Mouse (Mus musculus): ENCODE data around the gene Gm20671. TPM values are rescaled to one million over a fixed set of nuclear protein-coding genes. Genes with fewer than 3 reads are reported as not detected.
"Not testable (repeated sequence)": the region's sequence is repeated elsewhere in the genome, so short reads cannot be mapped to it uniquely, and the experiment has no call there.

Gene Gm20671
- polyA plus RNA-seq, 1 experiment from 2014 or later = not detected

DNA sequence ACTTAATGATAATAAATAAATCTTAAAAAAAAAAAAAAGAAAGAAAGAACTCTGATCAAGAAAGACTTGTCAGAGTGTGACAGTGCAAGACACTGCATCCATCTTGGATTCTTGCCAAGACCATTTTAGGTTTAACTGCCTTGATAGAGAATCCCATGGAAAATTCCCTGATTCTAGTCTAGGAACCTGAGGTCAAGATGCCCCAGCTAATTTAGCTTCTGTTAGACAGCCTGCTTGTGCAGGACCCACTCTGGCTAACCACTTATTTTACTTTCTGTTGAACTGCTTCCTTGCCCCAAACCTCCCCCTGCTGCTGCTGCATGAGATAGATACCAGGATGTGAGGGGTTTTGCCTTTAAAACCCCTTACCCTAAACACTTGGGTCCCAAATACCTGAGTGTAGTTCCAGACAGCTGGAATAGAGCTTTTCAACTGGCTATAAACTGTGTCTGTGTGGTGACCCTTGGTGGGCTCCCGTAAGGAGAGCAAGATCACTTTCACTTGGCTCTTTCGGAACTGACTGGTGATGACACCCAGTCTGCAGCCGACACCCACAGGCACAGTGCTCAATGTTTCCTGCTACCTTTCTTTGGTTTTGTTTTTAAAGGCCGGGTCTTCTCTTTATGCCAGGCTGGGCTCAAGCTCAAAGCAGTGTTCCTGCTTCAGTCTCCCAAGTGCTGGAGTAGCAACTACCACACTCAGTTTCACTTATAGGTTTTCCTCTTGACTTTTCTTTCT lies 59.1 kb downstream of the Gm20671 start:
- H3K9ac ChIP-seq (ENCODE audit: low read length) = no peak overlapping the region
- H3K27ac ChIP-seq (ENCODE audit: low read length) = no peak overlapping the region
- H3K27me3 ChIP-seq (ENCODE audit: control insufficient read depth, insufficient read depth, low read length) = no peaks in the 10 kb centered on the region
- H3K36me3 ChIP-seq (ENCODE audit: control insufficient read depth, insufficient read depth, low read length) = peaks cover 2% of the 10 kb centered on the region; the same call in 1 of the 2 replicates
- no peaks in the 10 kb centered on the region for H3K4me1 ChIP-seq (ENCODE audit: control insufficient read depth, insufficient read depth, low read length)
- WGBS = 86% methylated on average over 4 of the region's 4 CpGs
- H3K4me3 ChIP-seq (replicated peaks; ENCODE audit: low read length) = no peak overlapping the region
- no peak for ATAC-seq (ENCODE audit: insufficient read depth, low FRiP score)
- no peak overlapping the region for H3K4me2 ChIP-seq (ENCODE audit: low read depth, low read length)
- H3K9me3 ChIP-seq (replicated peaks; ENCODE audit: control insufficient read depth, low read length) = no peaks in the 10 kb centered on the region

DNA sequence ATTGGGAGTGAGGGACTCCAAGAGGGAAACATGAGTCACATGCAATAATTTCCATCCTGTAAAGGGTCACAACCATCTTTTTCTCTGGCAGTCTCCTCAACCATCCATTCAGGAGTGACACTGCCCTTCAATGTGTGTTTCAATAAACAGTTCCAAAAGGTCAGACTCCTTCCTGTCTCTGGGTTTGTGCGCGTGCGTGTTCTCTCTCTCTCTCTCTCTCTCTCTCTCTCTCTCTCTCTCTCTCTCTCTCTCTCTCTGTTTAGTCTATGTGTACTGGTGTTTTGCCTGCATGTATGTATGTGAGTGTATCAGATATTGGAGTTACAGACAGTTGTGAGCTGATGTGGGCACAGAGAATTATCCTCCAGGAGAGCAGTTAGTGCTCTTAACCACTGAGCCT lies 59.9 kb downstream of the Gm20671 start:
- 47% methylated on average over 3 of the region's 3 CpGs for WGBS
- H3K9ac ChIP-seq (ENCODE audit: low read length) = no peak overlapping the region

DNA sequence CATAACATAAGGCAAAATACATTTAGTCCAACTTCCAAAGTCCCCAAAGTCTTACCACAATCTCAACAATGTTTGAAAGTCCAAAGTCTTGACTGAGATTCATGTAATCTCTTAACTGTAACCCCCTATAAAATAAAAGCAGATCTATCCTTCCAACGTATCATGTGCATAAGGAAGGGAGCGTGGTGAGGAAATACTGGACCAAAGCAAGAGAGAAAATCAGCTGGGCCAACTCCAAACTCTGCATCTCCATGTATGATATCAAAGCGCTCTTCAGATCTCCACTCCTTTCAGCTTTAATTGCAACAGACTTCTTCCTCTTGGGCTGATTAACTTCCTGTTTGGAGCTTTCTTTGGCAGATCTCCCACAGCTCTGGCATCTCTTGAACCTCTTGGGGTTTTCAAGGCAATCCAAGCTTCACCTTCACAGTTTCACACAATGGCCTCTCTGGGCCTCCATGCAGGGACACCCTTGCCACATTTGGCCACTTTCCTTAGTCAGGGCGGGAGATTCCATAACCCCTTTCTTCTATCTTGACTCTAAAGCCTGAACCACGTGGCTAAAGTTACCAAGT lies 65.3 kb downstream of the Gm20671 start:
- no peak overlapping the region for H3K4me3 ChIP-seq (replicated peaks; ENCODE audit: low read length)
- no peak overlapping the region for H3K4me2 ChIP-seq (ENCODE audit: low read depth, low read length)
- H3K27ac ChIP-seq (ENCODE audit: low read length) = no peak overlapping the region
- ATAC-seq (ENCODE audit: insufficient read depth, low FRiP score) = no peak
- H3K4me1 ChIP-seq (ENCODE audit: control insufficient read depth, insufficient read depth, low read length) = no peaks in the 10 kb centered on the region
- no peaks in the 10 kb centered on the region for H3K9me3 ChIP-seq (replicated peaks; ENCODE audit: control insufficient read depth, low read length)
- H3K9ac ChIP-seq (ENCODE audit: low read length) = no peak overlapping the region
- H3K27me3 ChIP-seq (ENCODE audit: control insufficient read depth, insufficient read depth, low read length) = no peaks in the 10 kb centered on the region
- WGBS = 87% methylated on average over 5 of the region's 5 CpGs
- H3K36me3 ChIP-seq (ENCODE audit: control insufficient read depth, insufficient read depth, low read length) = no peaks in the 10 kb centered on the region

More for the DNA sequence above, 59.9 kb downstream of the Gm20671 start:
- no peaks in the 10 kb centered on the region for H3K9me3 ChIP-seq (replicated peaks; ENCODE audit: control insufficient read depth, low read length)
- ATAC-seq (ENCODE audit: insufficient read depth, low FRiP score) = no peak
- no peak overlapping the region for H3K27ac ChIP-seq (ENCODE audit: low read length)
- H3K4me1 ChIP-seq (ENCODE audit: control insufficient read depth, insufficient read depth, low read length) = no peaks in the 10 kb centered on the region
- no peak overlapping the region for H3K4me2 ChIP-seq (ENCODE audit: low read depth, low read length)
- no peak overlapping the region for H3K4me3 ChIP-seq (replicated peaks; ENCODE audit: low read length)
- no peaks in the 10 kb centered on the region for H3K36me3 ChIP-seq (ENCODE audit: control insufficient read depth, insufficient read depth, low read length)
- no peaks in the 10 kb centered on the region for H3K27me3 ChIP-seq (ENCODE audit: control insufficient read depth, insufficient read depth, low read length)

DNA sequence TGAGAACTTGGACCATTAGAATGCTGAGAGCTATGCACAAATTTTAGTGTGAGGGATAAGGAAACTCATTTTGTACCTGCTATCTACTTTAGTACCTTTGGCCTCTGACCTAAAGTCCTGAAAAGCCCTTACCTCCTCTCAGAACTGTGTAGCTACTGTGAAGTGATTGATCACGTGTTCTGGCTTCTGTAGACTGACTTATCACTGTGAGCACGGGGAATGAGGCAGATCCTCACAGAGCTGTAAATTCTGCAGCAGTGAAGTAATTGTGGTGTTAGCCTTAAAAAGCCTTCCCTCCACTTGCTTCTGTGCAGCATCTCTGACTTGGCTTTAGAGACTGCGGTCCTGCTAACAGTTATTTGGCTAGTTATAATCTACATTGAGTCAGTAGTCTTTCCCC lies 66.1 kb downstream of the Gm20671 start:
- no peak overlapping the region for H3K4me2 ChIP-seq (ENCODE audit: low read depth, low read length)
- no peaks in the 10 kb centered on the region for H3K27me3 ChIP-seq (ENCODE audit: control insufficient read depth, insufficient read depth, low read length)
- H3K27ac ChIP-seq (ENCODE audit: low read length) = no peak overlapping the region
- H3K9ac ChIP-seq (ENCODE audit: low read length) = no peak overlapping the region
- H3K4me3 ChIP-seq (replicated peaks; ENCODE audit: low read length) = no peak overlapping the region
- no peaks in the 10 kb centered on the region for H3K9me3 ChIP-seq (replicated peaks; ENCODE audit: control insufficient read depth, low read length)
- ATAC-seq (ENCODE audit: insufficient read depth, low FRiP score) = no peak
- H3K4me1 ChIP-seq (ENCODE audit: control insufficient read depth, insufficient read depth, low read length) = no peaks in the 10 kb centered on the region
- WGBS = 63% methylated on average over 3 of the region's 3 CpGs
- no peaks in the 10 kb centered on the region for H3K36me3 ChIP-seq (ENCODE audit: control insufficient read depth, insufficient read depth, low read length)

DNA sequence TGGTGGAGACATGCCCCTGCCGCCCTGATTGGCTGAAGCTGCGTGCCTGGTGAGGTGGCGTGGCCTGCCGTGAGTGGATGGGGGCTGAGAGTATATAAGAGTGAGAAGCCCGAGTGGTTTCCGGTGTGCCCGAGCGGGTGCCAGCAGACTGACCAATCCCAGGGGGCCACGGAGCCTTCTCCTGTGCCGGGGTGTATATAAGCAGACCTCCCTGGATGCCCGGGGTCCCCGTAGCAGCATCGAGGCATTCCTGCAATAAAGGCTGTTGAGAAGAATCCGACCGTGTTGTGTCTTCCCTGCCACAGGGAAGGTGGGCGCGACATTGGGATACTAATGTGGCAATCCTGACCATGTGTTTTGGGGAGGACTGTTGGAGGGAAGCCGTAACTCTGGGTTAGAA lies 66.6 kb downstream of the Gm20671 start:
- not testable (repeated sequence) for H3K36me3 ChIP-seq (ENCODE audit: control insufficient read depth, insufficient read depth, low read length); H3K4me1 ChIP-seq (ENCODE audit: control insufficient read depth, insufficient read depth, low read length); ATAC-seq (ENCODE audit: insufficient read depth, low FRiP score); H3K4me3 ChIP-seq (replicated peaks; ENCODE audit: low read length); H3K9ac ChIP-seq (ENCODE audit: low read length); H3K27me3 ChIP-seq (ENCODE audit: control insufficient read depth, insufficient read depth, low read length); H3K9me3 ChIP-seq (replicated peaks; ENCODE audit: control insufficient read depth, low read length); H3K4me2 ChIP-seq (ENCODE audit: low read depth, low read length); H3K27ac ChIP-seq (ENCODE audit: low read length)
- 96% methylated on average over 18 of the region's 18 CpGs for WGBS

DNA sequence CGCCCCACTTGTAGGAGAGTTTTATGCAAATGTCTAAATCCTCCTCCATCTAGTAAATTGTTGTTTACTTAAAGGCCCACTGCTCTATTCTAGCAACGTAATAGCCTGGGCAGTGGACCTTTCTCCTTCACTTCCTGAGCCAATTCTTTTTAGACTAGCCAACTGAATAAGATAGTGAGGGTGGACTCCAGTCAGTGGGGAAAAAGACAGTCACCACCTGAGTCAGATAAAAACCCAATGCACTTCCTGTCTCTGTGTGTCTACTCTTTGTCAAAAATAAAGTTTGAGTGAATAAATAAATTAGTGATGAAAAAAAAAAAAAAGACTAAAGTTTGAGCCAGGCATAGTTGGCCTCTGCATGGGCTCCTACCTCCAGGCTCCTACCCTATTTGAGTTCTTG lies 67.2 kb downstream of the Gm20671 start:
- no peak for ATAC-seq (ENCODE audit: insufficient read depth, low FRiP score)
- Histone ChIP-seq H3K9me3 (replicated peaks; ENCODE audit: control insufficient read depth, low read length) (no peaks in the 10 kb centered on the region), H3K4me1 (ENCODE audit: control insufficient read depth, insufficient read depth, low read length) (no peaks in the 10 kb centered on the region), H3K4me2 (ENCODE audit: low read depth, low read length) (no peak overlapping the region), H3K27ac (ENCODE audit: low read length) (no peak overlapping the region), H3K36me3 (ENCODE audit: control insufficient read depth, insufficient read depth, low read length) (no peaks in the 10 kb centered on the region), H3K4me3 (replicated peaks; ENCODE audit: low read length) (no peak overlapping the region), H3K27me3 (ENCODE audit: control insufficient read depth, insufficient read depth, low read length) (no peaks in the 10 kb centered on the region), H3K9ac (ENCODE audit: low read length) (no peak overlapping the region)
- 73% methylated on average over 2 of the region's 2 CpGs for WGBS

DNA sequence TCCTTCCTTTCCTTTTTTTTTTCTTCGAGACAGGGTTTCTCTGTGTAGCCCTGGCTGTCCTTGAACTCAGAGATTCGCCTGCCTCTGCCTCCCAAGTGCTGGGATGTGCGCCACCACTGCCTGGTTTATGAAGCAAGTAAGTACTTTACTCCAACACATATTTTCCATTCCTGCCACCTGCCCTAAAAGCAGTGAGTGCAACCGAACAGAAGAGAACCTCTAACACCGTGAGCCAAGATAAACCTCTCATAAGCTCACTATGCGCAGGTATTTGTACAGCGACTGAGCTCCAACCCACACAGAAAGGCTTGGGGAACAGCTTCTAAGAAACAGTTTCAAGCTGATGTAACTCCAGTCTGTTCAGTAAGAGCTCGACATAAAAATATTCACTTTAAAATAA lies 70.8 kb downstream of the Gm20671 start:
- Histone ChIP-seq H3K9me3 (replicated peaks; ENCODE audit: control insufficient read depth, low read length) (no peaks in the 10 kb centered on the region), H3K4me3 (replicated peaks; ENCODE audit: low read length) (no peak overlapping the region), H3K27me3 (ENCODE audit: control insufficient read depth, insufficient read depth, low read length) (no peaks in the 10 kb centered on the region), H3K9ac (ENCODE audit: low read length) (no peak overlapping the region), H3K4me2 (ENCODE audit: low read depth, low read length) (no peak overlapping the region), H3K4me1 (ENCODE audit: control insufficient read depth, insufficient read depth, low read length) (no peaks in the 10 kb centered on the region), H3K27ac (ENCODE audit: low read length) (no peak overlapping the region), H3K36me3 (ENCODE audit: control insufficient read depth, insufficient read depth, low read length) (no peaks in the 10 kb centered on the region)
- 92% methylated on average over 8 of the region's 8 CpGs for WGBS
- no peak for ATAC-seq (ENCODE audit: insufficient read depth, low FRiP score)

DNA sequence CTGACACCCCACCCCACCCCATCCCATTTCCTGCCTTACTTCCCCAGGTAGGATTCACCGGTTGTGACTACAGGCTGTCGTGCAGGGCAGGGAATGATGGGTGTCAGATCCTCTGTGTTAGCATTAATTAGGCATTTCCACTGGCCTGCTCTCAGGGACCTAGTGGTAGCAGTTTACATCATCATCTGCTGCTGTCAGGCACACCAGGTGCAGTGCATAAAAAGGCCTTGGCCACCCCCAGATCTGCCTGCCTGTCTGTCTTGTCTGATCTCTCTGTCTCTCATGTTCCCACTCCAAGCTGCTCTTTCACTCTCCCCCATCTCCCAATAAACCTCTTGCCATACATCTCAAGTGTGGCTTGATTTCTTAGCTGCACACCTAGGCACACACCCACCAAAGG lies 75.2 kb downstream of the Gm20671 start:
- Histone ChIP-seq H3K27me3 (ENCODE audit: control insufficient read depth, insufficient read depth, low read length) (no peaks in the 10 kb centered on the region), H3K4me2 (ENCODE audit: low read depth, low read length) (no peak overlapping the region), H3K36me3 (ENCODE audit: control insufficient read depth, insufficient read depth, low read length) (no peaks in the 10 kb centered on the region), H3K9me3 (replicated peaks; ENCODE audit: control insufficient read depth, low read length) (no peaks in the 10 kb centered on the region), H3K27ac (ENCODE audit: low read length) (no peak overlapping the region), H3K4me3 (replicated peaks; ENCODE audit: low read length) (no peak overlapping the region), H3K4me1 (ENCODE audit: control insufficient read depth, insufficient read depth, low read length) (peaks cover 6% of the 10 kb centered on the region; the same call in 1 of the 2 replicates), H3K9ac (ENCODE audit: low read length) (no peak overlapping the region)
- ATAC-seq (ENCODE audit: insufficient read depth, low FRiP score) = no peak
- WGBS = 41% methylated on average over 2 of the region's 2 CpGs

DNA sequence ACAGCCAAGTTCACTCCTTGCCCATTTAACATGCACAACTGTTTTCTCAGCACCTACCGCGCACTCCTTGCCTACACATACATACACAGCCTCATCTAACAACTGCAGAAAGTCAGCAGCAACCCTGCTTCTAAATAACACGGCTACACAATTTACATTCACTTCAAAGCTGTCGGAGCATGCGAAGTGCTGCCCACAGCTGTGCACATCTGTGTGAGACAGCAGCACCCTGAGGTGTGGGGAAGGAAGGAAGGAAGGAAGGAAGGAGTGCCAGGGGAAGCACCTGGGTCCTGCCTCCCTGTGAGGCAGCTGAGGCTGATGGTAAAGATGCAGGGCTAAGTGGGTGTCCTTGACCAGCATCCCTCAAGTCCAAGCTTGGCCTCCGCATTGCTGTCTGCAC lies 78.0 kb downstream of the Gm20671 start:
- H3K9ac ChIP-seq (ENCODE audit: low read length) = no peak overlapping the region
- H3K36me3 ChIP-seq (ENCODE audit: control insufficient read depth, insufficient read depth, low read length) = no peaks in the 10 kb centered on the region
- H3K4me2 ChIP-seq (ENCODE audit: low read depth, low read length) = no peak overlapping the region
- H3K27ac ChIP-seq (ENCODE audit: low read length) = no peak overlapping the region
- peaks cover 24% of the 10 kb centered on the region; the same call in 1 of the 2 replicates for H3K4me1 ChIP-seq (ENCODE audit: control insufficient read depth, insufficient read depth, low read length)
- no peak for ATAC-seq (ENCODE audit: insufficient read depth, low FRiP score)
- WGBS = 64% methylated on average over 6 of the region's 6 CpGs
- no peaks in the 10 kb centered on the region for H3K27me3 ChIP-seq (ENCODE audit: control insufficient read depth, insufficient read depth, low read length)
- H3K9me3 ChIP-seq (replicated peaks; ENCODE audit: control insufficient read depth, low read length) = no peaks in the 10 kb centered on the region
- H3K4me3 ChIP-seq (replicated peaks; ENCODE audit: low read length) = no peak overlapping the region

All from stomach, embryonic 16.5 days (tissue).